Mouse (Mus musculus): ENCODE data around the gene Rab4a. TPM values are rescaled to one million over a fixed set of nuclear protein-coding genes. Genes with fewer than 3 reads are reported as not detected.

Rab4a gene
- total RNA-seq, 2 experiments from 2014 or later = 61.7 to 68.4 TPM

DNA sequence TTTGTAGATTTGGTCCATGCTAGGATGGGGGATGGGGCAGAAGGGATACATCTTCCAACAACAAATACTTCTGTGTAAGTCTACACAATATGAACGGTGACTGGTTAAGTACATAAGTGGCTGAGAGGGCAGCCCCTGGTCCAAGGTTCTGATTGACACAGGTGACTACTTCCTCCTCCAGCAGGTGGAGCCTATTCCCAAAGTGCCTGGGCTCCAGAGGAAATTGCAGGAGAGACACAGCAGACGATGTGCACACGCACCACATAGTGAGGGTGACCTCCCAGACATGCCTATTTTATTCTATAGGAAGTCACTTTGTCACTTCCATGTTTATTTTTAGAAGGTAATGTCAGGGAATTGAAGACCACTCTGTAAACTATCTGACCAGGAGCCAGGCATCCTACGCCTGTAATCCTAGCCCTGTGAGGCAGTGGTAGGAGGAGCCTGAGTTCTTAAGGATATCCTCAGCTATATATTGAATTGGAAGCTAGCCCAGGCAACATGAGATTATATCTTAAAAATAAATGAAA lies 75.1 kb downstream of the Rab4a start:
- no peak for DNase-seq
- intact Hi-C loops (cut with DNase I) = no loop called here

DNA sequence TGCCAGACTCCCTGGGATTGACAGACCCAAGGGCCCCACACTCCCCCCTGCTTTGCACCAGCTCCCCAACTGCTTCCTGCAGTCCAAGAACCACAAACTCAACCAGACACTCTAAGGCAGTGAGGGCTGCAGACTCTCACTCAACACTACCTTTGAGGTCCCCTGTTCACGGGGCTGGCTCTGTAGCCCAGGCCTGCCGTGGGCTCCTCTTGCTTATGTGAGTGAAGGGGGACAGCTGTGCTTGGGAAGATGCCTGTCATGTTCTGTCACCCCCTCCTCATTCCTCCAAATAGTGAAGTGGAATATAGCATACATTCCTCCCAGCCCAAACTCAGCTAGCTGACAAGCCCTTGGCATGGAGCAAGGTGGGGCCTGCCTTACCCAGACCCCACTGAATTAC lies 76.6 kb downstream of the Rab4a start:
- DNase-seq = no peak
- intact Hi-C loops (cut with DNase I) = no loop called here

DNA sequence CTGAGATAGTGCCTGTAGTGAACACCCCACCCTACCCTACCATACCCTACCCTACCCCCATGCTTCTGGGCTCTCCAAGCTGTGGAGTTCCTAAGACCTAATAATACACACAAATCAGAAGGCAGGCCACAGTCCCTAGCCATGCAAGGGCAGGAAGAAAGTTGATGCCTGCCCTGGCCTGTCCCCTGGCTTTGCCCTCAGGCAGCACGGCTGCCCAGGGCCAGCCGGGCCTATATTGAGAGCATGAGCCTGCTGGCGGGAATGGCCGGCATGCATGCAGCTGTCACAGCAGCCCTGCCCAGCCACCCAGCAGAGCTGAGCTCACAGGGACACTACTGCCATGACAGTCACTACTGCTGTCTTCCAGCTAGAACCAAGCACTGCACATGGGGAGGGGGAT lies 77.3 kb downstream of the Rab4a start:
- intact Hi-C loops (cut with DNase I) = no loop called here

More for the DNA sequence above, 77.3 kb downstream of the Rab4a start:
- DNase-seq = no peak

Other genes starting within 250 kb of the Rab4a start
- gene Rhou, start 152.1 kb upstream of the Rab4a start, total RNA-seq (2021) = 10 to 100 TPM; 78.0 to 89.0 TPM
- 10 to 100 TPM; 21.5 to 25.8 TPM for gene Ccsap, start 54.2 kb downstream of the Rab4a start, total RNA-seq (2021)
- 1 to 10 TPM; 5.5 to 7.1 TPM for gene Acta1, start 88.8 kb downstream of the Rab4a start, total RNA-seq (2021)
- 10 to 100 TPM; 27.6 to 28.9 TPM for gene Nup133, start 143.3 kb downstream of the Rab4a start, total RNA-seq (2021)
- gene Abcb10, start 177.1 kb downstream of the Rab4a start, total RNA-seq (2021) = 10 to 100 TPM; 22.7 to 23.0 TPM
- gene Taf5l, start 215.4 kb downstream of the Rab4a start, total RNA-seq (2021) = 10 to 100 TPM; 27.8 to 29.4 TPM
- gene Urb2, start 215.5 kb downstream of the Rab4a start, total RNA-seq (2021) = 10 to 100 TPM; 14.9 to 16.2 TPM